Mouse (Mus musculus): ENCODE data around the gene Kcnh2. TPM values are rescaled to one million over a fixed set of nuclear protein-coding genes. Genes with fewer than 3 reads are reported as not detected.
"Not testable (repeated sequence)": the region's sequence is repeated elsewhere in the genome, so short reads cannot be mapped to it uniquely, and the experiment has no call there.

The Kcnh2 gene
- 6.7 and 7.1 TPM in 2 replicates for polyA plus RNA-seq (2014; fragmentation: Nextera tagmentation; extraction: Ambion mirVana)

GRCm38 (mm10) chr5:24351278-24351677 is at the start of gene Kcnh2:
Gene Kcnh2, minus strand, starts transcription at chr5:24351604.
- ATAC-seq (ENCODE audit: insufficient number of reproducible peaks, low FRiP score, low TSS enrichment, low read depth), result peak; percentile 15
- Histone ChIP-seq H3K4me3 (ENCODE audit: low read depth, low read length) (peak within 1 kb of the TSS; percentile 50), H3K9me3 (ENCODE audit: control insufficient read depth, low read length) (no peaks in the 10 kb centered on the region), H3K4me2 (ENCODE audit: low read depth, severe bottlenecking) (peak within 1 kb of the TSS; percentile 91), H3K36me3 (ENCODE audit: control insufficient read depth, insufficient read depth, low read length) (no peaks in the 10 kb centered on the region), H3K27me3 (ENCODE audit: control insufficient read depth, insufficient read depth, low read length) (peaks cover 26% of the 10 kb centered on the region), H3K4me1 (ENCODE audit: control insufficient read depth, insufficient read depth, low read length) (peaks cover 25% of the 10 kb centered on the region), H3K9ac (ENCODE audit: low read length) (peak within 1 kb of the TSS; percentile 59), H3K27ac (replicated peaks; ENCODE audit: low read depth, low read length) (peak within 1 kb of the TSS; percentile 79)
- DNase-seq (ENCODE audit: low spot score), result no peak
- WGBS, result under 1% methylated on average over 30 of the region's 53 CpGs

GRCm38 (mm10) chr5:24400362-24400761 is 49.0 kb upstream of the Kcnh2 start:
- ATAC-seq (ENCODE audit: insufficient number of reproducible peaks, low FRiP score, low TSS enrichment, low read depth) (no peak), DNase-seq (ENCODE audit: low spot score) (no peak)
- Histone ChIP-seq H3K36me3 (ENCODE audit: control insufficient read depth, insufficient read depth, low read length) (peaks cover 2% of the 10 kb centered on the region; the same call in 1 of the 2 replicates), H3K4me3 (ENCODE audit: low read depth, low read length) (no peak overlapping the region), H3K4me1 (ENCODE audit: control insufficient read depth, insufficient read depth, low read length) (no peaks in the 10 kb centered on the region), H3K4me2 (ENCODE audit: low read depth, severe bottlenecking) (no peak overlapping the region), H3K9me3 (ENCODE audit: control insufficient read depth, low read length) (no peaks in the 10 kb centered on the region), H3K27ac (replicated peaks; ENCODE audit: low read depth, low read length) (no peak overlapping the region), H3K9ac (ENCODE audit: low read length) (no peak overlapping the region), H3K27me3 (ENCODE audit: control insufficient read depth, insufficient read depth, low read length) (no peaks in the 10 kb centered on the region)
- 84% methylated on average over 11 of the region's 11 CpGs for WGBS

GRCm38 (mm10) chr5:24399686-24400085 is 48.3 kb upstream of the Kcnh2 start:
- Histone ChIP-seq H3K4me1 (ENCODE audit: control insufficient read depth, insufficient read depth, low read length) (no peaks in the 10 kb centered on the region), H3K36me3 (ENCODE audit: control insufficient read depth, insufficient read depth, low read length) (peaks cover 2% of the 10 kb centered on the region; the same call in 1 of the 2 replicates), H3K4me3 (ENCODE audit: low read depth, low read length) (no peak overlapping the region), H3K4me2 (ENCODE audit: low read depth, severe bottlenecking) (no peak overlapping the region), H3K9me3 (ENCODE audit: control insufficient read depth, low read length) (no peaks in the 10 kb centered on the region), H3K27me3 (ENCODE audit: control insufficient read depth, insufficient read depth, low read length) (no peaks in the 10 kb centered on the region), H3K9ac (ENCODE audit: low read length) (no peak overlapping the region), H3K27ac (replicated peaks; ENCODE audit: low read depth, low read length) (no peak overlapping the region)
- 86% methylated on average over 10 of the region's 10 CpGs for WGBS
- DNase-seq (ENCODE audit: low spot score), result no peak
- no peak for ATAC-seq (ENCODE audit: insufficient number of reproducible peaks, low FRiP score, low TSS enrichment, low read depth)

GRCm38 (mm10) chr5:24396254-24396653 is 44.9 kb upstream of the Kcnh2 start:
- not testable (repeated sequence) for H3K4me1 ChIP-seq (ENCODE audit: control insufficient read depth, insufficient read depth, low read length); ATAC-seq (ENCODE audit: insufficient number of reproducible peaks, low FRiP score, low TSS enrichment, low read depth); H3K9me3 ChIP-seq (ENCODE audit: control insufficient read depth, low read length); H3K27me3 ChIP-seq (ENCODE audit: control insufficient read depth, insufficient read depth, low read length); H3K9ac ChIP-seq (ENCODE audit: low read length); DNase-seq (ENCODE audit: low spot score); H3K4me2 ChIP-seq (ENCODE audit: low read depth, severe bottlenecking); H3K36me3 ChIP-seq (ENCODE audit: control insufficient read depth, insufficient read depth, low read length); H3K27ac ChIP-seq (replicated peaks; ENCODE audit: low read depth, low read length); H3K4me3 ChIP-seq (ENCODE audit: low read depth, low read length)
- 92% methylated on average over 6 of the region's 6 CpGs for WGBS

GRCm38 (mm10) chr5:24394165-24394894 is 42.9 kb upstream of the Kcnh2 start:
- ATAC-seq (ENCODE audit: insufficient number of reproducible peaks, low FRiP score, low TSS enrichment, low read depth) (peak; percentile 95), DNase-seq (ENCODE audit: low spot score) (peak; percentile 96)
- no peaks in the 10 kb centered on the region for H3K36me3 ChIP-seq (ENCODE audit: control insufficient read depth, insufficient read depth, low read length)
- peak overlapping the region; percentile 53 for H3K4me2 ChIP-seq (ENCODE audit: low read depth, severe bottlenecking)
- H3K4me1 ChIP-seq (ENCODE audit: control insufficient read depth, insufficient read depth, low read length), result peaks cover 7% of the 10 kb centered on the region; the same call in 1 of the 2 replicates
- no peaks in the 10 kb centered on the region for H3K9me3 ChIP-seq (ENCODE audit: control insufficient read depth, low read length)
- peak overlapping the region; percentile 30; the same call in 1 of the 2 replicates for H3K27ac ChIP-seq (replicated peaks; ENCODE audit: low read depth, low read length)
- WGBS, result 1% methylated on average over 36 of the region's 36 CpGs
- H3K4me3 ChIP-seq (ENCODE audit: low read depth, low read length), result peak overlapping the region; percentile 59
- no peaks in the 10 kb centered on the region for H3K27me3 ChIP-seq (ENCODE audit: control insufficient read depth, insufficient read depth, low read length)
- H3K9ac ChIP-seq (ENCODE audit: low read length), result peak overlapping the region; percentile 52

GRCm38 (mm10) chr5:24393392-24393997 is 42.1 kb upstream of the Kcnh2 start, which contains the start of gene Abcb8:
Gene Abcb8, plus strand, starts transcription at chr5:24393663.
- WGBS, result 21% methylated on average over 7 of the region's 7 CpGs
- Histone ChIP-seq H3K27ac (replicated peaks; ENCODE audit: low read depth, low read length) (peak within 1 kb of the TSS; percentile 30; the same call in 1 of the 2 replicates), H3K36me3 (ENCODE audit: control insufficient read depth, insufficient read depth, low read length) (no peaks in the 10 kb centered on the region), H3K9me3 (ENCODE audit: control insufficient read depth, low read length) (no peaks in the 10 kb centered on the region), H3K4me3 (ENCODE audit: low read depth, low read length) (peak within 1 kb of the TSS; percentile 59), H3K4me1 (ENCODE audit: control insufficient read depth, insufficient read depth, low read length) (peaks cover 7% of the 10 kb centered on the region; the same call in 1 of the 2 replicates), H3K4me2 (ENCODE audit: low read depth, severe bottlenecking) (peak within 1 kb of the TSS; percentile 53), H3K9ac (ENCODE audit: low read length) (peak within 1 kb of the TSS; percentile 52), H3K27me3 (ENCODE audit: control insufficient read depth, insufficient read depth, low read length) (0 out of 2 replicates have a peak, but pooled peaks cover 2% of the 10 kb centered on the region)
- DNase-seq (ENCODE audit: low spot score) (peak; percentile 82), ATAC-seq (ENCODE audit: insufficient number of reproducible peaks, low FRiP score, low TSS enrichment, low read depth) (no peak)

- DNase-seq (ENCODE audit: low spot score) (no peak), ATAC-seq (ENCODE audit: insufficient number of reproducible peaks, low FRiP score, low TSS enrichment, low read depth) (no peak)
- Histone ChIP-seq H3K4me2 (ENCODE audit: low read depth, severe bottlenecking) (no peak overlapping the region), H3K36me3 (ENCODE audit: control insufficient read depth, insufficient read depth, low read length) (no peaks in the 10 kb centered on the region), H3K4me1 (ENCODE audit: control insufficient read depth, insufficient read depth, low read length) (peaks cover 7% of the 10 kb centered on the region; the same call in 1 of the 2 replicates), H3K27ac (replicated peaks; ENCODE audit: low read depth, low read length) (no peak overlapping the region), H3K9ac (ENCODE audit: low read length) (no peak overlapping the region), H3K9me3 (ENCODE audit: control insufficient read depth, low read length) (no peaks in the 10 kb centered on the region), H3K27me3 (ENCODE audit: control insufficient read depth, insufficient read depth, low read length) (0 out of 2 replicates have a peak, but pooled peaks cover 2% of the 10 kb centered on the region), H3K4me3 (ENCODE audit: low read depth, low read length) (no peak overlapping the region)
- 78% methylated on average over 7 of the region's 7 CpGs for WGBS
Measured at GRCm38 (mm10) chr5:24392724-24393123, 41.3 kb upstream of the Kcnh2 start.

GRCm38 (mm10) chr5:24391864-24392263 is 40.5 kb upstream of the Kcnh2 start, which contains the start of gene Atg9b:
Gene Atg9b, minus strand, starts transcription at chr5:24392143.
- no peak within 1 kb of the TSS for H3K4me3 ChIP-seq (ENCODE audit: low read depth, low read length)
- H3K27ac ChIP-seq (replicated peaks; ENCODE audit: low read depth, low read length), result no peak within 1 kb of the TSS
- H3K36me3 ChIP-seq (ENCODE audit: control insufficient read depth, insufficient read depth, low read length), result no peaks in the 10 kb centered on the region
- H3K27me3 ChIP-seq (ENCODE audit: control insufficient read depth, insufficient read depth, low read length), result 0 out of 2 replicates have a peak, but pooled peaks cover 5% of the 10 kb centered on the region
- ATAC-seq (ENCODE audit: insufficient number of reproducible peaks, low FRiP score, low TSS enrichment, low read depth) (no peak), DNase-seq (ENCODE audit: low spot score) (no peak)
- H3K9me3 ChIP-seq (ENCODE audit: control insufficient read depth, low read length), result no peaks in the 10 kb centered on the region
- peaks cover 12% of the 10 kb centered on the region; the same call in 1 of the 2 replicates for H3K4me1 ChIP-seq (ENCODE audit: control insufficient read depth, insufficient read depth, low read length)
- no peak within 1 kb of the TSS for H3K4me2 ChIP-seq (ENCODE audit: low read depth, severe bottlenecking)
- WGBS, result 89% methylated on average over 7 of the region's 7 CpGs
- no peak within 1 kb of the TSS for H3K9ac ChIP-seq (ENCODE audit: low read length)

Data from limb, embryonic 11.5 days (tissue).